Mouse (Mus musculus) kidney, embryonic 15.5 days (tissue): Measurements from ENCODE around the gene Prrt4. TPM values are rescaled to one million over a fixed set of nuclear protein-coding genes. Genes with fewer than 3 reads are reported as not detected.

Source experiments
- ATAC-seq: fragments of 200-750 bp; cut with Nextera tagmentation; replicated peaks from 2 replicates; pipeline ENCODE4 v1.8.0; 2017; ENCODE audit warnings: moderate TSS enrichment; ENCODE audit not compliant: low FRiP score
- H3K27ac ChIP-seq: fragments of 300-500 bp; sonication (generic); 2 replicates; pipeline ENCODE4 v1.5.1; 2015; ENCODE audit warnings: mild to moderate bottlenecking, inconsistent platforms
- H3K27me3 ChIP-seq: fragments of 300-500 bp; sonication (generic); 2 replicates; pipeline ENCODE4 v1.6.1; 2015; ENCODE audit warnings: inconsistent platforms
- H3K36me3 ChIP-seq: fragments of 300-500 bp; sonication (generic); 2 replicates; pipeline ENCODE4 v1.6.1; 2015; ENCODE audit warnings: inconsistent platforms
- H3K4me1 ChIP-seq: fragments of 300-500 bp; sonication (generic); 2 replicates; pipeline ENCODE4 v1.6.1; 2015; ENCODE audit warnings: inconsistent platforms
- H3K4me2 ChIP-seq: fragments of 300-500 bp; sonication (generic); 2 replicates; pipeline ENCODE4 v1.6.1; 2015; ENCODE audit warnings: moderate library complexity, mild to moderate bottlenecking, inconsistent platforms
- H3K4me3 ChIP-seq: fragments of 300-500 bp; sonication (generic); replicated peaks from 2 replicates; pipeline ENCODE4 v1.5.1; 2015; ENCODE audit warnings: mild to moderate bottlenecking, inconsistent platforms
- H3K9ac ChIP-seq: fragments of 300-500 bp; sonication (generic); 2 replicates; pipeline ENCODE4 v1.6.1; 2015; ENCODE audit warnings: mild to moderate bottlenecking, inconsistent platforms
- H3K9me3 ChIP-seq: fragments of 300-500 bp; sonication (generic); replicated peaks from 2 replicates; pipeline ENCODE4 v1.6.1; 2016; ENCODE audit warnings: inconsistent platforms
- WGBS: fragments of 180-500 bp; shearing (Covaris S2); methylation state at CpG from one replicate; pipeline ENCODE4 v1.1.7; 2015; ENCODE audit warnings: mixed read lengths; 5-methylcytosine and 5-hydroxymethylcytosine counted together
- polyA plus RNA-seq: library from polyadenylated mRNA; unstranded; fragments of >200 nt; fragmentation: Nextera tagmentation; extraction: Ambion mirVana; gene quantifications from 2 replicates; pipeline ENCODE4 v1.2.1, GENCODE M21; 2015

The Prrt4 gene
- polyA plus RNA-seq, 1 experiment from 2014 or later, result 1.6 TPM

DNA sequence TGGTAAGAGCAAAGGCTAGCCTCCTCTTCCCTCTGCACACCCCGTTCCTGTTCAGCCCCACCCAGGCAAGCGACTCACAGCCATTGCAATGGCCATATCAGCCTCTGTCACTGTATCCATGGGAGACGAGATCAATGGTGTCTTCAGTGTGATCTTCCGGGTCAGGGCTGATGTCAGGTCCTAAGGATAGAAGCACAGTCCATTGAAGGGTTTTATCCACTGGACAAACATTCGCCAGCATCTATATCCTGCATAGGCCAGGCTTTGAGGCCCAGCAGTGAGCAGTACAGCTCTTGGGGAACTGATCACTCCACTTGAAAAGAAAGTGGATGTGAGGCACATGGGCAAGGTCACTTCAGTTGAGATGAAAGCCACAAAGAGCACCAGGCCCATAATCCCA is 27.6 kb upstream of the Prrt4 start:
- ATAC-seq, result no peak
- H3K4me1 ChIP-seq, result peaks cover 17% of the 10 kb centered on the region
- H3K27ac ChIP-seq, result no peak overlapping the region
- no peaks in the 10 kb centered on the region for H3K27me3 ChIP-seq
- H3K4me3 ChIP-seq, result no peak overlapping the region
- 89% methylated on average over 5 of the region's 5 CpGs for WGBS
- H3K9ac ChIP-seq, result no peak overlapping the region
- H3K36me3 ChIP-seq, result peaks cover 49% of the 10 kb centered on the region
- H3K4me2 ChIP-seq, result no peak overlapping the region
- no peaks in the 10 kb centered on the region for H3K9me3 ChIP-seq

DNA sequence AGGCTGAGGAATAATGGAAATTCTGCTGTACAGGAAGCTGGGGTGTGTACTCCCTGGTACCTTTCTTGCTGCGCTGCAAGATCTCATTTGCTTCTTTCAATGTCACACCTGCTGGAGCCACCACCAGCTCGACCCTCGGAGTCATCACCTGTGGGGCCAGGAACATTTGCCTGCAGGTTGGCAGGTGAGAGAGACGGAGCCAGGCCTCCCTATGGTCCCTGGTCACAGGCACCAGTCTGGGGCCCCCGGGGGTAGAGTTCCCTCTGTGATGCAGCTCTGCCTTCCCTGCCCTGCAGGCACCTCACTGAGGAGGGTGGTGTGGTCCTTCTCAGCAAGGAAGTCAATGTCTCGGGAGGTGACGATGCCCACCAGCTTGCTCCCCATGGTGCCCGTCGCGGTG is 26.6 kb upstream of the Prrt4 start:
- Histone ChIP-seq H3K27ac (no peak overlapping the region), H3K4me2 (no peak overlapping the region), H3K4me1 (peaks cover 10% of the 10 kb centered on the region), H3K9ac (no peak overlapping the region), H3K36me3 (peaks cover 53% of the 10 kb centered on the region), H3K4me3 (no peak overlapping the region), H3K9me3 (no peaks in the 10 kb centered on the region), H3K27me3 (no peaks in the 10 kb centered on the region)
- ATAC-seq, result no peak
- WGBS, result 91% methylated on average over 10 of the region's 10 CpGs

DNA sequence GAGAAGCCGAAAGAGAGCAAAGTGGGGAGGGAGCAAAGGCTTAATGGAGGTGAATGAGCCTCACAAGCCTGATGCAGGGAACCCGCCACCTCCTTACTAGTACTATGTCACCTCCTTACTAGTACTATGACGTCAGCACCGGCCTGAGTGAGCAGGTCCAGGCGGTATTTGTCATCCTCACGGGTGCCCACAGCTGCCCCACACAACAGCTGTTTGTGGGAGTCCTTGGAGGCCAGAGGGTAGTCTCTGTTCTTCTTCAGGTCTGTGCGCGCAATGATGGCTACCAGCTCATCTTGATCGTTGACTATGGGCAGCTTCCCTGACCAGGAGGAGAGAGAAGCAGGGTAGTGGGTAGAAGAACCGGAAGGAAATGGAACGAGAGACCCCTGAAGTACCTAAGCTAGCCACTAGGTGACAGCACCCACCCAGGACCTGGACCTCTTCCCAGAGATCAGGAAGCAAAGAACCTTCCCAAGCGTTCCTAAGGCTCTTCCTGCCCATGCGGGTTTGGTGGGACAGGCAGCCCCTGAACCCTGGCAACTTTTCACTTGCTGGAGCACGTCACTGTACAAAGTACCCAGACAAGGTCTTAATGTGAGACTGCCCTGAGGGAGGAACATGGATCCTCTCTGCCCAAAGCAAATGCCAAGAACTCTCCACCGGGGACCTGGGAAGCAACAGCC is 25.7 kb upstream of the Prrt4 start:
- no peak overlapping the region for H3K27ac ChIP-seq
- ATAC-seq, result no peak; the same call in 1 of the 2 replicates
- H3K36me3 ChIP-seq, result peaks cover 54% of the 10 kb centered on the region
- WGBS, result 57% methylated on average over 15 of the region's 15 CpGs
- 0 out of 2 replicates have a peak, but pooled peaks cover 2% of the 10 kb centered on the region for H3K4me1 ChIP-seq
- H3K9ac ChIP-seq, result no peak overlapping the region
- no peaks in the 10 kb centered on the region for H3K9me3 ChIP-seq
- no peaks in the 10 kb centered on the region for H3K27me3 ChIP-seq
- H3K4me2 ChIP-seq, result no peak overlapping the region
- H3K4me3 ChIP-seq, result no peak overlapping the region

DNA sequence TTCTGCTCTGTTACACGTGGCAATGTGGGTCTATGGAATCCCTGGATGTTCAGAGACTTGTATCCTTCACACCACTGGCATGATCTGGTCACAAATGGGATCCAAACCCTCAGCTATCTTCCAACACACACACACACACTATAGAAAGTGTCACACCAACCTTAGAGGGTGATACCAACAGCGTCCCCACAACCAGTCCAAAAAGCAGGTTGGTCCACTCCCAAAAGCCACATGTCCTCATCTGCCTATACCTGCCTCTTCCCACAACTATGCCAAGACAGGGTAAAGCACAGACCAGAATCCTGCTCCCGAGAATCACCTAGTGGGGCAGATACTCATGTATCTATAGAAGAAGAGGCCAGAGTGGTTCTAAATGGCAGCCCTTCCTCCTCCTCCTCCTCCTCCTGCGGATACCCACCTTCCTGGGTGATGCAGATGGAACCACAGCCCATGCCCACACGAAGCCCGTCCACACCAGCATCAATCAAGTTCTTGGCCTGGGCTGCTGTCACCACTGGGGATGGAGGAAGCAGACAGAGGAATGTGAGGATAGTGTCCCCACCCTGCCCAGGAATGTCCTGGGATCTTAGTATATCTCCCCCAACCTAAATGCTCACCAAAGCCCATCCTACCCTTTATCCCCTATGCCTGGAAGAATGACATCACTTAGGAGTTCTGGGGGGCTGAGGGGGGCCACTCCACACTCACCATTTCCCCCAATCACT is 24.6 kb upstream of the Prrt4 start:
- no peak overlapping the region for H3K9ac ChIP-seq
- 86% methylated on average over 6 of the region's 6 CpGs for WGBS
- peaks cover 51% of the 10 kb centered on the region for H3K36me3 ChIP-seq
- H3K27me3 ChIP-seq, result no peaks in the 10 kb centered on the region
- H3K4me3 ChIP-seq, result no peak overlapping the region
- no peak for ATAC-seq
- H3K9me3 ChIP-seq, result no peaks in the 10 kb centered on the region
- H3K4me2 ChIP-seq, result no peak overlapping the region
- peaks cover 6% of the 10 kb centered on the region for H3K4me1 ChIP-seq
- no peak overlapping the region for H3K27ac ChIP-seq

DNA sequence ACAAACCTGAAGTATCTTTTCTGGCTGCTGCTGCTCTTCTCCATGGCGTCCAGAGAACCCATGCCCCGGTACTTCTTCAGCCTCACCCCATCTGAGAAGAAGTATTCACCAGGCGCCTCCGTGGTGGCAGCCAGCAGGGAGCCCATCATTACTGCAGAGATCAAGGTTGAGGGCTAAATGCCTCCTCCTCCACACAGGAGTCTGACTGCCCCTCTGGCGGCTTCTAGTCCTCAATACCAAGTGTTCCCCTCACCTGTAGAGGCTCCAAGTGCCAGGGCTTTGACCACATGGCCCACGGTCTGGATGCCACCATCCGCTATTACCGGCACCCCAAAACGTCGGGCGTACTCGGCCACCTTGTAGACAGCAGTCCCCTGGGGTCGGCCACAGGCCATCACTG is 23.7 kb upstream of the Prrt4 start:
- no peak overlapping the region for H3K4me3 ChIP-seq
- peaks cover 51% of the 10 kb centered on the region for H3K36me3 ChIP-seq
- ATAC-seq, result no peak
- no peaks in the 10 kb centered on the region for H3K9me3 ChIP-seq
- H3K9ac ChIP-seq, result no peak overlapping the region
- H3K4me2 ChIP-seq, result no peak overlapping the region
- peaks cover 14% of the 10 kb centered on the region for H3K4me1 ChIP-seq
- H3K27me3 ChIP-seq, result peaks cover 1% of the 10 kb centered on the region; the same call in 1 of the 2 replicates
- H3K27ac ChIP-seq, result no peak overlapping the region
- WGBS, result 93% methylated on average over 13 of the region's 13 CpGs

DNA sequence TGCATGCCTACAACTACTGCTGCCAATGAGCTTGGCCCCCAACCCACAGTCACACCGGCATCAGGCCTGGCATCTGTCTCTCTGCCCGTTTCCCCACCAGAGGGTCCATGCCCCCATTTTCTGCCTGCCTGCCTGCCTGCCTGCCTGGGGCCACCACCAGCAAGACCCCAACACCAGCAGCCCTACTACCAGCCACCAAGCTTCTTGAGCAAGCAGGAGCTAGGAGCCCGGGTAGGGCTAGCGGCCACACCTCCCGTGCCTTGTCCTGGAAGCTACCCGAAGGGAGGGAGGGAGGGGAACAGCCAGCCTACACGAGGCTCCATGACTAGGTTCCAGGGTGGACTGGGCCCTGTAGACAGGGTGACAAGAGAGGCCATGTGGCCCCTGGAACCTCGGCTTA is 22.6 kb upstream of the Prrt4 start:
- Histone ChIP-seq H3K4me1 (peaks cover 14% of the 10 kb centered on the region), H3K4me3 (no peak overlapping the region), H3K4me2 (no peak overlapping the region), H3K9ac (no peak overlapping the region), H3K27ac (no peak overlapping the region), H3K9me3 (no peaks in the 10 kb centered on the region), H3K27me3 (peaks cover 12% of the 10 kb centered on the region; the same call in 1 of the 2 replicates), H3K36me3 (peaks cover 45% of the 10 kb centered on the region)
- 88% methylated on average over 8 of the region's 8 CpGs for WGBS
- no peak for ATAC-seq

DNA sequence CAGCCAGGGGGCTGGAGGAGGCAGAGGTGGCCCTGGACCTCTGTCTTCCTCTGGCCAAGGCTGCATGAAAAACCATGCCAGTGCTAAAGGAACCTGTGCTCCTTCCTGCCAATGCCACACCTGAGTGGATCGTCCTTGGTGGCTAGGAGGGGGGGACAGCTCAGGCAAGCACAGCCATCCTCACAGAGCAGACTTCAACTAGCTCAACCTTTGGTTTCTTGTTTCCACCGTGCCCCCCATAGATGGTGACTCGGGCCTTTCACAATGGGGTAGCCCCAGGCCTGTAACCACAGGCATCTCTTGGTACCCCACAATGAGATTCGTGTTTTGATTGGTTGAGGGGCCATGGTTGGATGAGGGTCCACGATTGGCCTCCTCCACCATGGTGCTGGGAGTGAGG is 22.0 kb upstream of the Prrt4 start:
- Histone ChIP-seq H3K36me3 (peaks cover 40% of the 10 kb centered on the region), H3K4me2 (no peak overlapping the region), H3K9ac (no peak overlapping the region), H3K27ac (no peak overlapping the region), H3K4me3 (no peak overlapping the region), H3K9me3 (no peaks in the 10 kb centered on the region), H3K27me3 (peaks cover 15% of the 10 kb centered on the region; the same call in 1 of the 2 replicates), H3K4me1 (peaks cover 14% of the 10 kb centered on the region)
- no peak for ATAC-seq
- 94% methylated on average over 5 of the region's 5 CpGs for WGBS

DNA sequence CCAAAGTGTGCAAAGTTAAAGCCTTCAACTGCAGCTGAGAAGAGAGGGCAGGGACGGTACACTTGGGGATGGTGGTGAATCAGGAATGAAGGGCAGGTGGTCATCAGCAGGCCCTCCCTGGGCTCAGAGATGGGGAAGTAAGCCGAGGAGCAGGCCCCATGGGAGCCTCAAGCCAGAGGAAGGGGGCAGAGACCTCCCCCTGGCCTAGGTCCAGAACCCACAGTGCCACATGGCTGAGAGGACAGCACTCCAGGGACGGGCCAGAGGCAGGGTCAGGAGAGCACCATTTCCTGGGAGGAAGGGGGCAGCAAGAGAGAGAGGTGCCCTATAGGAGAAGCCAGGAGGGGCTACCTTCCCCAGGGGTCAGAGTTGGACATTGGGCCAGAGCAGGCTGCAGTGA is 21.1 kb upstream of the Prrt4 start:
- Histone ChIP-seq H3K36me3 (peaks cover 34% of the 10 kb centered on the region), H3K4me3 (no peak overlapping the region), H3K9ac (no peak overlapping the region), H3K4me1 (peaks cover 17% of the 10 kb centered on the region), H3K27me3 (peaks cover 15% of the 10 kb centered on the region; the same call in 1 of the 2 replicates), H3K27ac (no peak overlapping the region), H3K9me3 (no peaks in the 10 kb centered on the region), H3K4me2 (no peak overlapping the region)
- ATAC-seq, result no peak
- 65% methylated on average over 3 of the region's 3 CpGs for WGBS

DNA sequence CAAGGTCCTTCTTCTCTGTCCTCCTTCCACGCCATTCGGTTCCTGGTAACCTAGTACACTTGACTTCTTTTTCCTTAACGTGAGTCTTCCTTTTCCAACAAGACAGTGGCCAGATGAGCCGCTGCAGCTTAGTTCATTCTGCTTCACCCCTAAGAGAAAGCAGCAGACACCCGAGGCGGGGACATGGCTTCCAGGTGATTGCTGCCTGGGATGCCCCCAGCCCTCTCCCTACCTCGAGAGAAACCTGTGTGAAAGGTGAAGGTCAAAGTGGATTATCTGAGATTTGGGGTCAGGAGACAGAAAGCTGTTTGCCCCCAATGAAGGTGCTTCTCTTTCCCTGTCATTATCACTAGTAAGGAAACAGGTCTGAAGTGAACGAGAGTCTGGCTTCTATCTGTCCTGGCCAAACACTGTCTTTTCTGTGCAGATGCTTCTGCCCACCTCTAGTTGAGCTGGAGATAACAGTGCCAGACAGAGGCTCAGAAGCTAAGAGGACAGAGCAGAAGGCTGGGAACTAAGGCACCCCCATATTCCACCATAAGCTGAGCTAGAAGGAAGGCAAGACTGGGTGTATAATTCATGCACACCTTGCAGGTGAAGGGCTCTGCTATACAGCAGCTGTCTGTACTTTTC is 20.0 kb upstream of the Prrt4 start:
- no peak for ATAC-seq
- Histone ChIP-seq H3K4me2 (peak overlapping the region; percentile 74), H3K36me3 (peaks cover 28% of the 10 kb centered on the region), H3K9me3 (no peaks in the 10 kb centered on the region), H3K27me3 (peaks cover 15% of the 10 kb centered on the region; the same call in 1 of the 2 replicates), H3K9ac (no peak overlapping the region), H3K4me3 (peak overlapping the region; percentile 44), H3K4me1 (peaks cover 15% of the 10 kb centered on the region), H3K27ac (no peak overlapping the region)
- WGBS, result 36% methylated on average over 8 of the region's 8 CpGs

DNA sequence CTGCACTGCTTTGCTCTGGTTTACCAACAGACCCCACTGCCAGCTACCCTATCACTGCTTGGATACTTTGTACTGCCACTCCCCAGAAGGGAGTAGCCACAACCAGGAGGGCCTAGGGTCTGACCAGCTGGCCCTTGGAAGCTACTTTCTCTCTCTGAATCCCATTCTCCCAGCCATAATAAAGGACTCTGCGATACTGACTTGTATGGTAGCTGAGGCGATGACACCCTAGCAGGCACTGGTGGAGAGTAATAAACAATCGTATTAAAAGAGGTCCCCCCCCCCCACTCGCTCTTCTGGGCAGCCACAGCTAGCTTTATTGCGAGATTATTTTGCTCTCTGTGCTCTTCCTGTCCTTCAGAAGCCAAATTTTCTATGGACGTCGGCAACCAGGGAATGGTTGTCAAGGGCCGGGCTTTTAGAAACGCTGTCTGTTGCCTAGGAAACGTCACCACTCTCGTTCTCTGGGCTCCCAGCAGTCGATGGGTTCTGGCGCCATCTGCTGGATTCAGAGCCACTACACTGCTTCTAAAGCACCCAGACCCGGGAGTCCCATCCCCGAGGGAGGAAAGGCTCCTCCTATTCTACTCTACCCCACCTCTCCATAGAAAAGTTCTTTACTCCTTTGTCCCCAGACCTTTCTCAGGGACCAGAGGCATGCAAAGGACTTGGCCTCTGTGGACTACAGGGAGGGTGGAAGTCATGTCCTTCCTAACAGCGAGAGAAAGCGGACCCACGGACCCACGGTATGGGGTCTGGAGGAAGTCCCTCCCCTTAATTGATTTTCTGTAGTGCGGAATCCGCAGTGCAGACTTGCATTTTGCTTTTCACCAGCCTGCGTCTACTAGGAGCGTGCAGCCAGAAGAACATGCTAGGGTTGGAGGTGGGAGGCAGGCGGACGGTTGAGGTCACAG is 19.2 kb upstream of the Prrt4 start:
- peak overlapping the region; percentile 44 for H3K4me3 ChIP-seq
- H3K9me3 ChIP-seq, result no peaks in the 10 kb centered on the region
- 12% methylated on average over 25 of the region's 25 CpGs for WGBS
- H3K27me3 ChIP-seq, result peaks cover 15% of the 10 kb centered on the region; the same call in 1 of the 2 replicates
- peak overlapping the region; percentile 74 for H3K4me2 ChIP-seq
- H3K4me1 ChIP-seq, result peaks cover 15% of the 10 kb centered on the region
- H3K9ac ChIP-seq, result no peak overlapping the region
- H3K36me3 ChIP-seq, result peaks cover 20% of the 10 kb centered on the region
- no peak overlapping the region for H3K27ac ChIP-seq
- ATAC-seq, result peak; percentile 80

DNA sequence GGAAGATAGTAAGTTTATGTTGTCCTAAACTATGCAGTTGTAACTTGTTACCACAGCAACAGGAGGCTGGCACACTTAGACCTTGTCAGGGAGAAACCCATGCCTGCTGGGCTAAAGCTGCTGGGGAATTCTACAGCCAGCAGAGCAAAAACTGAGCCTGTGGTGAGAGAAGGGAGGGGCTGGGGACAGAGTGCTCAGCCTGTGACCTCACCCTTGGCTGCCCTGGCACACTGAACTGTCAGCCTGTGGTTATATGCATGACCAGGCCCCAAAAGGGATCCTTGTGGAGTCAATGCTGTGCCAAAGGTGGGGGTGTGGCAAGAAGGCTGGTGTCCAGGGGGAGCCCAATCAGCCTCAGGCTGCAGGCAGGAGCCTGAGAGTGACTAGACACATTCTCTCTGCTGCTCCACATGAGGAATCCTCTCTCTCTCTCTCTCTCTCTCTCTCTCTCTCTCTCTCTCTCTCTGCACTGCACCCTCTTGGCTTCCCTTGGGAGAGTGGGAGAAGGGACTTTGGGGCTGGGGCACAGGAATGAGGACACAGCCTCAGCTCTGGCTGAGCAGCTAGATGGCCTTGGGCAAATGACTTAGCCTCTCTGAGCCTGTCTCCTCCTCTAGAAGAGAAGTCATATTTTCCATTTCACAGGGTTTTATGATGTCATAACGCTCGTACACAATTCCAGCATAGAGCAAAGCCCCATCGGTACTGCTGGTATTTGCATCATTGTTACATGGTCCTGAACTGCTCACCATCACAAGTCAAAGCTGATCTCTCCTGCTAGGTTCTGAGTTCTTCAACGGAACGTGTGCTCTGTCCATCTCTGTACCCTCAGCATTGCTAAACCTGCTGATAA is 16.7 kb upstream of the Prrt4 start:
- Histone ChIP-seq H3K9me3 (no peaks in the 10 kb centered on the region), H3K9ac (no peak overlapping the region), H3K4me2 (no peak overlapping the region), H3K4me3 (no peak overlapping the region), H3K27me3 (peaks cover 15% of the 10 kb centered on the region; the same call in 1 of the 2 replicates), H3K4me1 (peaks cover 15% of the 10 kb centered on the region), H3K36me3 (peaks cover 2% of the 10 kb centered on the region; the same call in 1 of the 2 replicates), H3K27ac (no peak overlapping the region)
- peak; percentile 19; the same call in 1 of the 2 replicates for ATAC-seq
- WGBS, result 80% methylated on average over 5 of the region's 5 CpGs
